Mouse (Mus musculus) adrenal gland, adult 8-10 months (tissue): ENCODE results near the gene S1pr4. TPM values are rescaled to one million over a fixed set of nuclear protein-coding genes. Genes with fewer than 3 reads are reported as not detected.

Experiments used
- microRNA-seq, 2 experiments: library from miRNA; unstranded; fragments of <30 nt; microRNA quantifications; one replicate each; pipeline ENCODE4 v1.2.0; 2022
- total RNA-seq, 4 experiments: library from RNA; stranded (reverse); gene quantifications; 2 replicates each; pipeline ENCODE4 v1.2.4; 2022

Gene S1pr4
- total RNA-seq, 4 experiments from 2014 or later, result 0.56 to 1.7 (median 0.92) TPM

Small RNA genes lying within 50 kb of the gene (microRNA-seq; reads per million reads assigned to microRNA genes)
- gene Gm25595, result 0 reads per million in 2 experiments

Other genes with a start within 250 kb of the S1pr4 start
- gene Matk, start 247.2 kb downstream of the S1pr4 start, total RNA-seq, result 1 to 10 TPM in 3 of 4 experiments, under 1 TPM in 1; 0.67 to 2.1 (median 1.5) TPM
- 100 to 1,000 TPM; 100 to 139 (median 113) TPM for gene Mrpl54, start 233.2 kb downstream of the S1pr4 start, total RNA-seq
- gene Apba3, start 233.2 kb downstream of the S1pr4 start, total RNA-seq, result 10 to 100 TPM; 61.9 to 72.3 (median 66.4) TPM
- under 1 TPM; 0.22 to 0.81 (median 0.29) TPM for gene Tjp3, start 208.6 kb downstream of the S1pr4 start, total RNA-seq
- gene Pip5k1c, start 207.2 kb downstream of the S1pr4 start, total RNA-seq, result 10 to 100 TPM; 42.6 to 61.1 (median 53.3) TPM
- 10 to 100 TPM; 37.7 to 47.5 (median 42.5) TPM for gene Cactin, start 179.0 kb downstream of the S1pr4 start, total RNA-seq
- gene Tbxa2r, start 171.4 kb downstream of the S1pr4 start, total RNA-seq, result 10 to 100 TPM; 35.6 to 52.1 (median 42.0) TPM
- 10 to 100 TPM in 2 of 4 experiments, 1 to 10 TPM in 2; 3.7 to 17.7 (median 9.3) TPM for gene Gipc3, start 156.9 kb downstream of the S1pr4 start, total RNA-seq
- 100 to 1,000 TPM in 3 of 4 experiments, 10 to 100 TPM in 1; 94.2 to 121 (median 112) TPM for gene Hmg20b, start 149.7 kb downstream of the S1pr4 start, total RNA-seq
- gene Mfsd12, start 142.6 kb downstream of the S1pr4 start, total RNA-seq, result 10 to 100 TPM; 18.3 to 25.7 (median 22.0) TPM
- 1 to 10 TPM; 1.6 to 5.3 (median 2.4) TPM for gene 4930404N11Rik, start 134.3 kb downstream of the S1pr4 start, total RNA-seq
- 10 to 100 TPM; 47.1 to 52.7 (median 49.9) TPM for gene Fzr1, start 121.6 kb downstream of the S1pr4 start, total RNA-seq
- gene Dohh, start 115.7 kb downstream of the S1pr4 start, total RNA-seq, result 10 to 100 TPM; 49.8 to 60.2 (median 55.0) TPM
- 1 to 10 TPM in 2 of 4 experiments, under 1 TPM in 2; 0.65 to 2.9 (median 1.0) TPM for gene Gm48551, start 115.7 kb downstream of the S1pr4 start, total RNA-seq
- gene Gm48552, start 111.1 kb downstream of the S1pr4 start, total RNA-seq, result 1 to 10 TPM; 2.0 to 4.2 (median 2.6) TPM
- gene Smim24, start 107.1 kb downstream of the S1pr4 start, total RNA-seq, result 1 to 10 TPM in 2 of 4 experiments, under 1 TPM in 2; 0.78 to 2.0 (median 0.96) TPM
- gene Nfic, start 44.5 kb downstream of the S1pr4 start, total RNA-seq, result 100 to 1,000 TPM; 113 to 191 (median 144) TPM
- 1 to 10 TPM in 3 of 4 experiments, under 1 TPM in 1; 0.17 to 2.5 (median 1.7) TPM for gene Celf5, start 17.4 kb downstream of the S1pr4 start, total RNA-seq
- 100 to 1,000 TPM; 115 to 136 (median 123) TPM for gene Ncln, start 3.7 kb downstream of the S1pr4 start, total RNA-seq
- 1 to 10 TPM in 3 of 4 experiments, under 1 TPM in 1; 0.70 to 2.2 (median 1.6) TPM for gene Gna15, start 24.1 kb upstream of the S1pr4 start, total RNA-seq
- gene Gna11, start 45.1 kb upstream of the S1pr4 start, total RNA-seq, result 100 to 1,000 TPM in 2 of 4 experiments, 10 to 100 TPM in 2; 90.2 to 105 (median 98.1) TPM
- 1,000 to 10,000 TPM in 3 of 4 experiments, 100 to 1,000 TPM in 1; 989 to 1,424 (median 1,166) TPM for gene Aes, start 59.4 kb upstream of the S1pr4 start, total RNA-seq
- 100 to 1,000 TPM in 2 of 4 experiments, 10 to 100 TPM in 2; 50.6 to 211 (median 117) TPM for gene Tle2, start 74.4 kb upstream of the S1pr4 start, total RNA-seq
- 100 to 1,000 TPM in 2 of 4 experiments, 10 to 100 TPM in 2; 32.2 to 138 (median 85.6) TPM for gene Tle6, start 100.9 kb upstream of the S1pr4 start, total RNA-seq
- gene BC025920, start 106.1 kb upstream of the S1pr4 start, total RNA-seq, result 1 to 10 TPM; 1.2 to 1.7 (median 1.3) TPM
- 10 to 100 TPM; 14.7 to 34.5 (median 26.5) TPM for gene Sirt6, start 127.7 kb upstream of the S1pr4 start, total RNA-seq
- 10 to 100 TPM; 24.6 to 58.2 (median 46.7) TPM for gene Ankrd24, start 128.4 kb upstream of the S1pr4 start, total RNA-seq
- 1 to 10 TPM; 1.4 to 4.1 (median 3.7) TPM for gene Gm10778, start 148.9 kb upstream of the S1pr4 start, total RNA-seq
- 1 to 10 TPM; 4.4 to 9.3 (median 5.5) TPM for gene Zfp433, start 204.7 kb upstream of the S1pr4 start, total RNA-seq